Mouse (Mus musculus) v-Abl transformed pro-B cells (cell line): ENCODE results near the gene Dgkz.

Source experiments
- in situ Hi-C, 2 experiments: fragments of 400-800 bp; cut with MboI; formaldehyde crosslinking; loops; one replicate each; pipeline ENCODE4 v1.15.1; 2025; ENCODE audit not compliant: unreplicated experiment in 2 of 2

The Dgkz gene

GRCm38 (mm10) chr2:91997905-91998608, 22.4 kb upstream of the Dgkz start:
- in situ Hi-C loops = loop anchor here in 1 of 2 experiments (10.0 kb wide), 2 partner anchors 337 to 447 kb away; no protein-coding TSS in a partner anchor

- in situ Hi-C loops = loop anchor here in 1 of 2 experiments (10.0 kb wide), 2 partner anchors 339 to 449 kb away; no protein-coding TSS in a partner anchor
Measured at GRCm38 (mm10) chr2:91996006-91996405, 20.3 kb upstream of the Dgkz start.

GRCm38 (mm10) chr2:91993409-91993808, 17.7 kb upstream of the Dgkz start:
- in situ Hi-C loops = loop anchor here in 1 of 2 experiments (10.0 kb wide), 2 partner anchors 341 to 451 kb away; no protein-coding TSS in a partner anchor

- in situ Hi-C loops = loop anchor here (5.0 to 10.0 kb wide), 8 partner anchors 42 to 498 kb away; partner anchors contain the start of gene Gm9821 (in 1 of the 2)
Measured at GRCm38 (mm10) chr2:91989750-91990149, 14.1 kb upstream of the Dgkz start.

- in situ Hi-C loops = loop anchor here (5.0 kb wide), 6 partner anchors 40 to 500 kb away; partner anchors contain the start of gene Gm9821 (in 1 of the 2)
Measured at GRCm38 (mm10) chr2:91987542-91987941, 11.9 kb upstream of the Dgkz start.

GRCm38 (mm10) chr2:91986071-91986470, 10.4 kb upstream of the Dgkz start:
- in situ Hi-C loops = loop anchor here (5.0 kb wide), 6 partner anchors 39 to 501 kb away; partner anchors contain the start of gene Gm9821 (in 1 of the 2)

- in situ Hi-C loops = loop anchor here (5.0 kb wide), 6 partner anchors 38 to 502 kb away; partner anchors contain the start of gene Gm9821 (in 1 of the 2)
Measured at GRCm38 (mm10) chr2:91984906-91985525, 9.4 kb upstream of the Dgkz start.

- in situ Hi-C loops = no loop called here
Measured at GRCm38 (mm10) chr2:91984439-91984838, 8.8 kb upstream of the Dgkz start.

- in situ Hi-C loops = no loop called here
Measured at GRCm38 (mm10) chr2:91980830-91981229, 5.2 kb upstream of the Dgkz start.

GRCm38 (mm10) chr2:91980245-91980644, 4.6 kb upstream of the Dgkz start:
- in situ Hi-C loops = no loop called here

GRCm38 (mm10) chr2:91978547-91978946, 2.9 kb upstream of the Dgkz start:
- in situ Hi-C loops = no loop called here

GRCm38 (mm10) chr2:91977960-91978359, 2.3 kb upstream of the Dgkz start:
- in situ Hi-C loops = no loop called here

GRCm38 (mm10) chr2:91973416-91974135, 2.1 kb downstream of the Dgkz start:
- in situ Hi-C loops = loop anchor here in 1 of 2 experiments (25.0 kb wide), 2 partner anchors 1214 to 1464 kb away; partner anchors contain the start of gene Trp53i11

- in situ Hi-C loops = loop anchor here in 1 of 2 experiments (25.0 kb wide), 2 partner anchors 1215 to 1465 kb away; partner anchors contain the start of gene Trp53i11
Measured at GRCm38 (mm10) chr2:91972121-91972566, 3.5 kb downstream of the Dgkz start.

GRCm38 (mm10) chr2:91971231-91972097, 4.2 kb downstream of the Dgkz start:
- in situ Hi-C loops = loop anchor here in 1 of 2 experiments (25.0 kb wide), 2 partner anchors 1216 to 1466 kb away; partner anchors contain the start of gene Trp53i11

- in situ Hi-C loops = loop anchor here in 1 of 2 experiments (25.0 kb wide), 2 partner anchors 1219 to 1469 kb away; partner anchors contain the start of gene Trp53i11
Measured at GRCm38 (mm10) chr2:91967962-91968361, 7.7 kb downstream of the Dgkz start.

GRCm38 (mm10) chr2:91966367-91966766, 9.3 kb downstream of the Dgkz start:
- in situ Hi-C loops = loop anchor here in 1 of 2 experiments (25.0 kb wide), 2 partner anchors 1221 to 1471 kb away; partner anchors contain the start of gene Trp53i11

GRCm38 (mm10) chr2:91965417-91965816, 10.2 kb downstream of the Dgkz start:
- in situ Hi-C loops = loop anchor here in 1 of 2 experiments (25.0 kb wide), 2 partner anchors 1222 to 1472 kb away; partner anchors contain the start of gene Trp53i11

GRCm38 (mm10) chr2:91964610-91965204, 11.0 kb downstream of the Dgkz start:
- in situ Hi-C loops = loop anchor here in 1 of 2 experiments (25.0 kb wide), 2 partner anchors 1223 to 1473 kb away; partner anchors contain the start of gene Trp53i11
